Mouse (Mus musculus) forebrain, embryonic 14.5 days (tissue): ENCODE data around the gene Slc24a1. TPM values are rescaled to one million over a fixed set of nuclear protein-coding genes. Genes with fewer than 3 reads are reported as not detected.

Source experiments
- ATAC-seq: fragments of 200-750 bp; cut with Nextera tagmentation; 2 replicates; pipeline ENCODE4 v1.8.0; 2017; ENCODE audit warnings: mild to moderate bottlenecking, moderate library complexity
- DNase-seq: peaks from one replicate; pipeline ENCODE4 v3.0.0-alpha.2; 2015; ENCODE audit warnings: low spot score
- H3K27ac ChIP-seq: fragments of 300-500 bp; sonication (generic); 2 replicates; pipeline ENCODE4 v1.5.1; 2014; ENCODE audit warnings: low read depth, mild to moderate bottlenecking, control low read depth, low read length, moderate library complexity
- H3K27me3 ChIP-seq: fragments of 300-500 bp; sonication (generic); replicated peaks from 2 replicates; pipeline ENCODE4 v1.6.1; 2014; ENCODE audit warnings: low read length, control low read depth, mixed read lengths; ENCODE audit not compliant: control insufficient read depth, insufficient read depth
- H3K36me3 ChIP-seq: fragments of 300-500 bp; sonication (generic); 2 replicates; pipeline ENCODE4 v1.6.1; 2014; ENCODE audit warnings: low read length, control low read depth; ENCODE audit not compliant: control insufficient read depth, insufficient read depth
- H3K4me1 ChIP-seq: fragments of 300-500 bp; sonication (generic); 2 replicates; pipeline ENCODE4 v1.6.1; 2014; ENCODE audit warnings: antibody characterized with exemption, low read length, control low read depth; ENCODE audit not compliant: control insufficient read depth, insufficient read depth
- H3K4me2 ChIP-seq: fragments of 300-500 bp; sonication (generic); 2 replicates; pipeline ENCODE4 v1.6.1; 2014; ENCODE audit warnings: mild to moderate bottlenecking, control low read depth, low read length
- H3K4me3 ChIP-seq: fragments of 300-500 bp; sonication (generic); 2 replicates; pipeline ENCODE4 v1.5.1; 2014; ENCODE audit warnings: low read depth, low read length, control low read depth
- H3K9ac ChIP-seq: fragments of 300-500 bp; sonication (generic); 2 replicates; pipeline ENCODE4 v1.6.1; 2014; ENCODE audit warnings: mild to moderate bottlenecking, low read length, control low read depth, moderate library complexity
- H3K9me3 ChIP-seq: fragments of 300-500 bp; sonication (generic); replicated peaks from 2 replicates; pipeline ENCODE4 v1.6.1; 2016; ENCODE audit warnings: low read length, control low read depth, mixed read lengths; ENCODE audit not compliant: control insufficient read depth
- WGBS: fragments of 180-500 bp; shearing (Covaris S2); extraction: QIAGEN DNeasy Blood & Tissue Kit; methylation state at CpG from one replicate; pipeline ENCODE4 v1.1.7; 2014; 5-methylcytosine and 5-hydroxymethylcytosine counted together
- polyA plus RNA-seq: library from polyadenylated mRNA; unstranded; fragments of >200 nt; fragmentation: Nextera tagmentation; extraction: Ambion mirVana; gene quantifications from 2 replicates; pipeline ENCODE4 v1.2.1, GENCODE M21; 2014

Gene Slc24a1
- polyA plus RNA-seq, 1 experiment from 2014 or later, result 0.03 TPM

DNA sequence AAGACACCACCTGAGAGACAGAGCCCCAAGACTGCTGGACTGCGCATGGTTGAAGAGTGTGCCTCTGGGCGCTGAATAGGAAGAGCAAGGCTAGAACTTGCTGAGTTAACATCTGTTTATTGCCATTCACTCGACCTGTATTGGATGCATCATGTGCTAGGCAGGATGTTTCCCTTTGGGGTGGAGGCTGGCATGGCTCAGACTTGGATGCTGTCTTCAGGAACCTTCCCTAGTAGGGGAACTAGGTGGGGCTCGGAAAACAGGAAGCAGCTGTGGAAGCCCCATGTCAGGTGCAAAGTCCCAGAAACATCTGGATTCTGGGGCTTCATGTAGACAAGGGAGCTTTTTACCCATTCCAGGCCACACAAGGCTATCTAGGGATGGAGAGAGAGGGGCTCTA is 21.2 kb downstream of the Slc24a1 start:
- no peak overlapping the region for H3K27ac ChIP-seq
- no peak for ATAC-seq
- WGBS, result 85% methylated on average over 4 of the region's 4 CpGs

DNA sequence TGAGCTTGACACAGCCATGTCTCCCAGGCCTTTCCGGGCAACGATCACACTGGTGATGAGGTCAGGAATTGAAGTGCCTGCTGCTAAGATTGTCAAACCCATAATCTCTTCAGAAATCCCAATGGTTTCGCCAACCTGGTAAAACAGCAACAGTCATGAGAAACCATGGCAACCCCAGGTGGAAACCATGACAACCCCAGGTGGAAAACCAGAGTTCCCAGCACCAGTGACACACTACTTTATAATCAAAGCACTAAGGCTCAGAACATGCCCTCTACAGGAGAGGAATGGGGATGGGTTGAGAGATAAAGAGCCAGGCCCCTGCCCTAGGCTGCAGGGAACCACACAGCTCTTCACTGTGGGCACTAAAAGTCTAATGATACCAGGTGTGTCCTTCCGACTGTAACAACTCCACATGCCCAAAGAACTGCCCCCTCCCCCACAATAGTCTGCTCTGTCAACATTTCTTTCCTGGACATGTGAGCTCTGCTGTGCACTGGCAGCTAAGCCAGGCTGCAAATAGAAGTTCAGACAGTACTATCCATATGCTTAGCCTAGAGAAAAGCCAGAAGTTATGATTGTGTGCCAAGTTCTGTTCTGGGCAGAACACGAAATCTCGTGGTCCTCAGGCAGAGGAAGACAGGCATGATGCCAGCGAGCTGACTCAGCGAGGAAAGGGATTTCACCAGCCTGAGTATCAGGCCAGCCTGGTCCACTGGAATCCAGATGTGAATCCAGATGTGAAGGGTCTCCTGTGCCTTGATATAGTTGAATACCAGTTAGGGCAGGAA is 25.0 kb downstream of the Slc24a1 start:
- Histone ChIP-seq H3K4me1 (0 out of 2 replicates have a peak, but pooled peaks cover 7% of the 10 kb centered on the region), H3K4me2 (no peak overlapping the region), H3K27me3 (no peaks in the 10 kb centered on the region; the same call in 1 of the 2 replicates), H3K4me3 (no peak overlapping the region), H3K9me3 (no peaks in the 10 kb centered on the region), H3K27ac (peak overlapping the region; percentile 23; the same call in 1 of the 2 replicates), H3K36me3 (no peaks in the 10 kb centered on the region), H3K9ac (no peak overlapping the region)
- ATAC-seq (peak; percentile 70), DNase-seq (peak; percentile 69)
- WGBS, result 57% methylated on average over 8 of the region's 8 CpGs

More for the DNA sequence above, 21.2 kb downstream of the Slc24a1 start:
- Histone ChIP-seq H3K4me1 (0 out of 2 replicates have a peak, but pooled peaks cover 7% of the 10 kb centered on the region), H3K36me3 (no peaks in the 10 kb centered on the region), H3K9me3 (no peaks in the 10 kb centered on the region), H3K4me3 (no peak overlapping the region), H3K4me2 (no peak overlapping the region), H3K9ac (no peak overlapping the region), H3K27me3 (no peaks in the 10 kb centered on the region; the same call in 1 of the 2 replicates)
- DNase-seq, result no peak

DNA sequence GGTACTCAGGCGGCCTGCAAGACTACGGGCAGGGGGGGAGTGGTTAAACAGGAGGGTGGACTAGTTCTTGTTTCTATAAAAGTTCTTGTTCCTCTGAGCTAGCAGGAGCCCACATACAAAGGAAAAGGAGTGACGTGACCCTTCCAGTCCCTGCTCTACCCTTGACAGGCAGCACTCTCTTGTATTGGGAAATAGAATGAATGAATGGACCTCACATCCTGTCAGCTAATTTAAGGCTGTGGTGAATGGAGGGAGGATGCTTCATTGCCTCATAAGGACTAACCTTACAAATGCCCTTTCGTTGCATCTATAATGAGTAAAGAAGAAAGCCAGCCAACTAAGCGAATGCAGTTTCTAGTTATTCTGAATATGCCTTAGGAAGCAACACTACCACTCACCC is 25.6 kb downstream of the Slc24a1 start:
- Histone ChIP-seq H3K9ac (no peak overlapping the region), H3K4me1 (0 out of 2 replicates have a peak, but pooled peaks cover 7% of the 10 kb centered on the region), H3K27ac (peak overlapping the region; percentile 23; the same call in 1 of the 2 replicates), H3K36me3 (no peaks in the 10 kb centered on the region), H3K4me2 (no peak overlapping the region), H3K4me3 (no peak overlapping the region), H3K27me3 (no peaks in the 10 kb centered on the region; the same call in 1 of the 2 replicates), H3K9me3 (no peaks in the 10 kb centered on the region)
- ATAC-seq (0 out of 2 replicates have a peak, but pooled peaks have one; percentile 29), DNase-seq (peak; percentile 28)
- 14% methylated on average over 5 of the region's 5 CpGs for WGBS

GRCm38 (mm10) chr9:64918560-64918959 is 32.8 kb downstream of the Slc24a1 start:
- peaks cover 3% of the 10 kb centered on the region; the same call in 1 of the 2 replicates for H3K36me3 ChIP-seq
- DNase-seq (peak; percentile 37), ATAC-seq (no peak)
- H3K4me3 ChIP-seq, result peak overlapping the region; percentile 8; the same call in 1 of the 2 replicates
- H3K4me1 ChIP-seq, result no peaks in the 10 kb centered on the region
- WGBS, result 46% methylated on average over 16 of the region's 16 CpGs
- no peaks in the 10 kb centered on the region for H3K27me3 ChIP-seq
- no peaks in the 10 kb centered on the region for H3K9me3 ChIP-seq
- no peak overlapping the region for H3K9ac ChIP-seq
- H3K27ac ChIP-seq, result no peak overlapping the region
- H3K4me2 ChIP-seq, result peak overlapping the region; percentile 38

GRCm38 (mm10) chr9:64914629-64915028 is 36.8 kb downstream of the Slc24a1 start:
- Histone ChIP-seq H3K4me1 (no peaks in the 10 kb centered on the region), H3K27me3 (no peaks in the 10 kb centered on the region), H3K36me3 (peaks cover 16% of the 10 kb centered on the region), H3K9ac (no peak overlapping the region), H3K4me3 (no peak overlapping the region), H3K9me3 (no peaks in the 10 kb centered on the region), H3K4me2 (no peak overlapping the region), H3K27ac (no peak overlapping the region)
- DNase-seq (no peak), ATAC-seq (no peak)
- WGBS, result 86% methylated on average over 4 of the region's 4 CpGs

DNA sequence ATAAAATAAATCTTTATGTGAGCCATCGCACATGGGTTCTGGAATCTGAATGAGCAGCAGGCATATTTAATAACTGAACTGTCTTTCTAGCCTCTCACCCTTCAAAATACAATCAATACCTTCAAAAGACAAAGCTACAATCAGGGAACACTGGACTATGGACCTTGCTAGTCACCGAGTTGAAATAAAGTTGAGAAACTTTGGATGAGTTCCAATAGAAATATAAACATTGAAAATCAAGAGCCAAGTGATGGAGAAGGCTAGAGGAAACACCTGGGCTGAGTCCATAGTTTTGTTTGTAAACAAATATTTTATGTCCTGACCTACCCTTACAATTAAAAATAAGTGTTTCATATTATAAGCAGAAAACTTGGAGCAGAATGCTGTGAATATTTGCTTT is 37.4 kb downstream of the Slc24a1 start:
- Histone ChIP-seq H3K4me2 (no peak overlapping the region), H3K9me3 (no peaks in the 10 kb centered on the region), H3K4me1 (no peaks in the 10 kb centered on the region), H3K4me3 (no peak overlapping the region), H3K27me3 (no peaks in the 10 kb centered on the region), H3K36me3 (peaks cover 19% of the 10 kb centered on the region), H3K27ac (no peak overlapping the region), H3K9ac (no peak overlapping the region)
- ATAC-seq (no peak), DNase-seq (no peak)
- WGBS, result 93% methylated on average over 2 of the region's 2 CpGs

- Histone ChIP-seq H3K4me3 (no peak overlapping the region), H3K4me1 (no peaks in the 10 kb centered on the region), H3K27ac (no peak overlapping the region), H3K4me2 (no peak overlapping the region), H3K36me3 (peaks cover 19% of the 10 kb centered on the region), H3K9me3 (no peaks in the 10 kb centered on the region), H3K9ac (no peak overlapping the region), H3K27me3 (no peaks in the 10 kb centered on the region)
- ATAC-seq (no peak), DNase-seq (no peak)
- 96% methylated on average over 4 of the region's 4 CpGs for WGBS
Measured at GRCm38 (mm10) chr9:64913406-64913805, 38.0 kb downstream of the Slc24a1 start.

DNA sequence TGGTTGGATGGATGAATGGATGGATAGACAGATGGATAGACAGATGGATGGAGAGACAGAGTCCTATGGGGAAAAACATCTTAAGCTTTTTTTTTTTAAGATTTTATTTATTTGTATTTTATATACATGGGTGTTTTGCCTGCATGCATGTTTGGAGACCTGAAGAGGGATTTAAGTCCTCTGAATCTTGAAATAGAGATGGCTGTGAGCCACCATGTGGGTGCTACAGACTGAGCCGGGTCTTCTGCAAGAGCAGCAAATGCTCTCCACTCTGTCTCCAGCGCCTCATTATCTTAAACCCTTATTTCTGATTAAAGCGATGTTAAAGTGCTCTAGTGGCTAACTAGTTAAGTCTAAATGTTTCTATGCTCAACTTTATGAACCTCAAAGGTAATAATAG is 44.0 kb downstream of the Slc24a1 start:
- peaks cover 36% of the 10 kb centered on the region for H3K36me3 ChIP-seq
- 93% methylated on average over 3 of the region's 3 CpGs for WGBS
- H3K9me3 ChIP-seq, result no peaks in the 10 kb centered on the region
- no peaks in the 10 kb centered on the region for H3K27me3 ChIP-seq
- ATAC-seq, result no peak
- no peak overlapping the region for H3K4me3 ChIP-seq
- no peak overlapping the region for H3K9ac ChIP-seq
- no peak overlapping the region for H3K27ac ChIP-seq
- H3K4me2 ChIP-seq, result no peak overlapping the region
- no peaks in the 10 kb centered on the region for H3K4me1 ChIP-seq
- no peak for DNase-seq
